Mouse (Mus musculus): ENCODE measurements at regions not wholly inside any gene's neighbourhood (a gene's known extent, or its start where the extent isn't known, plus 50 kb on each side); places are given as distances from the start of the nearest gene placed in this dataset.

DNA sequence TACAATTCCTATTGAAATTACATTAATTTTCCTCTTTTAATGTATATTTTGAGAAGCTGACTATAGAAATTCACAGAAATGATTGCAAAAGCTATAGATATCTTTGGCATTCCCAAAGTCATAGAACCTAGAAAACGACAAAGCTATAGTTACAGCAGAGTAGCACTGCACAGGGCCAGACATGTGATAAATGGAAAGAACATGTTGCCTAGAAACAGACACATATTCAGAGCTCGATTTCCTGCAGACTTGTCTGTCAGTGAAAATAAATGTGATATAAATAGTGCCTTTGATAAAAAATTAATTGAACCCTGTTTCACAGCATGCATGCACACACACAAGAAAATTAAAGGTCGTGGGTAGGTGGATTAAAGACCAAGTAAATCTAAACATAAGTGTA lies 182.8 kb upstream of the Atp10a start:
- Histone ChIP-seq H3K27ac (ENCODE audit: insufficient read depth, low read depth, low read length) (no peak overlapping the region), H3K4me1 (ENCODE audit: control insufficient read depth, insufficient read depth, low read length) (no peaks in the 10 kb centered on the region), H3K4me3 (ENCODE audit: insufficient read depth, low read length) (no peak overlapping the region)
- TF ChIP-seq CTCF (IDR thresholded peaks at IDR 0.05; ENCODE audit: low read depth, low read length) (no peak), POLR2A (IDR thresholded peaks at IDR 0.05; ENCODE audit: borderline replicate concordance, low read depth, low read length) (no peak)

DNA sequence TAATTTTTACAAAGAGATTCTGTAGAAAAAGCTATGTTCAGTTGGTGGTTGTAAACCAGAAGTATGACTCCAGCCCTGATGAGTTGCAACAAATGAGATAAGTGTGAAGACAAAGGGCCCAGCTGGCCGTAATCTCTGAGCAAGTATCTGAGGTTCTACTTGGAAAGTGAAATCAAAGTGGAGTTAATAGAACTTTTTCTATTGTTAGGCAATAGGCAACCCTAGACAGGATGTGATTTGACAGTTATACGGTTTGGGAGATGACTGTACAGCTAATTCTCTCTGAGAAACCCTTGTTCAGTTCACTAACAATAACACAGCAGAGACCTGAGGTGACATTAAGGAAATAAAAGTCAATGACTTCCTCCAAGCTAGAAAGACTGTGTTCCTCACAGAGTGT lies 180.8 kb upstream of the Atp10a start:
- Histone ChIP-seq H3K4me1 (ENCODE audit: control insufficient read depth, insufficient read depth, low read length) (no peaks in the 10 kb centered on the region), H3K27ac (ENCODE audit: insufficient read depth, low read depth, low read length) (no peak overlapping the region), H3K4me3 (ENCODE audit: insufficient read depth, low read length) (no peak overlapping the region)
- no peak for TF ChIP-seq CTCF (IDR thresholded peaks at IDR 0.05; ENCODE audit: low read depth, low read length)
- no peak for TF ChIP-seq POLR2A (IDR thresholded peaks at IDR 0.05; ENCODE audit: borderline replicate concordance, low read depth, low read length)

DNA sequence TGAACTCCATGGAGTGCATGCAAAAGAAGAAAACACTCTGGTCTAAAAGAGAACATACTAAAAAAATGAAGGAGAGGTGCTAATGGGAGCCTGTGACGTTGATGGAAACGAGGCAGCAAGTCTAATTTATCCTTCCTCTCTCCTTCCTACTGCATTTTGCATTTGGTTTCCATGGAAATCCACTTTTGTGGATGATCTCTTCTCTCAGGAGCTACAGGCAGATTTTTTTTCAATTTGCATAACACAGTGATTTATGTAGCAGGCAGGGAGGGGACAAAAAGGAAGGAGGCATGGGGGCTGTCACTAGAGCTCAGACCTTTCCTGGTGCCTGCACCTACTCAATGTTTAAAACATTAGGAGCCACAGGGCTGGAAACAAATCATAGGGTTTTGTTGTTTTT lies 167.7 kb upstream of the Atp10a start:
- Histone ChIP-seq H3K4me1 (ENCODE audit: control insufficient read depth, insufficient read depth, low read length) (no peaks in the 10 kb centered on the region), H3K27ac (ENCODE audit: insufficient read depth, low read depth, low read length) (no peak overlapping the region)
- TF ChIP-seq CTCF (IDR thresholded peaks at IDR 0.05; ENCODE audit: low read depth, low read length): no peak
- TF ChIP-seq POLR2A (IDR thresholded peaks at IDR 0.05; ENCODE audit: borderline replicate concordance, low read depth, low read length): no peak

More for the DNA sequence above, 167.7 kb upstream of the Atp10a start:
- H3K4me3 ChIP-seq (ENCODE audit: insufficient read depth, low read length): no peak overlapping the region

Data from bone marrow macrophage, adult 2 months (primary cell).